Mouse (Mus musculus) frontal cortex, postnatal 14 days (tissue): ENCODE results near the gene Snn.
A peak's percentile ranks its signal among the peaks of the same experiment; 100 is the strongest.
"Not testable (repeated sequence)": the region's sequence is repeated elsewhere in the genome, so short reads cannot be mapped to it uniquely, and the experiment has no call there.

ENCODE experiments used
- DNase-seq, 2 experiments: peaks; one replicate each; pipeline ENCODE4 v3.0.0; 2022; ENCODE audit warnings: low spot score in 2 of 2

Snn gene

DNA sequence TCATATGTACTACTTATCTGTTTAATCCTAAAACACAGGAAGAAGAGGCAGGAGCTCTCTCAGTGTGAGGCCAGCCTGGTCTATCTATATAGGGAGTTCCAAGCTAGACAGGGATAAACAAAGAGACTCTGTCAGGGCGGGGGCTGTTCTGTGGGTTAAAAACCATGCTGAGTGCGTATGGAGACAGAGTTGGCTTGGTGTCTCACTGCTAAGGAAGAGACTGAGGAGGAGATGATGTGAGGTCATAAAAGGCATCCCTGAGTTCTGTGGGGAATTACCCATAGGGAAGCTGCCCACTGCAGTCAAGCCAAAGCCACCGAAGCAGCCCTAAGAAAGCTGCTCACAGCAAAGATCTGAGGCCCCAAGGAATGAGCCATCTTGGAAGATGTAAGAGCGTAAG lies at the start of gene Snn:
Gene Snn, plus strand, starts transcription at position 301 of the 400 bp plus-strand sequence.
- no peak for DNase-seq

DNA sequence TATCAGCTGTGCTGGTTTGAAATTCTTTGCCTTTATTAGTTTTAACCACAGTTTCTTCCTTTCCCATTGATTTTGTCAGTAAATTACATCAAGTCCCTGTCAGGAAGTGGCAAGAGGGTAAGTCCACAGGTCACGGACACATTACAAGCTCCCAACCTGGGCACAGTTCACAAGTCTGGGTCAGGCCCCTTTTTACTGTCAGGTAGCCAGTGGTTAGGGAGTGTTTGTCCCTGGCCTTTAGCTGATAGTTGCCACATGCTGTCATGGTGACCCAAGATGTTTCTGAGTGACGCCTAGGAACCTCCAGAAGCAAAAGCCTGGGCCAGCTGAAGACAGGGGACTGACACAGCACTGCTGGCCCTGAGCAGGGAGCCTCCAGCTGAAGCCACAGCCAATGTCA lies 49.5 kb upstream of the Snn start:
- DNase-seq, result no peak

DNA sequence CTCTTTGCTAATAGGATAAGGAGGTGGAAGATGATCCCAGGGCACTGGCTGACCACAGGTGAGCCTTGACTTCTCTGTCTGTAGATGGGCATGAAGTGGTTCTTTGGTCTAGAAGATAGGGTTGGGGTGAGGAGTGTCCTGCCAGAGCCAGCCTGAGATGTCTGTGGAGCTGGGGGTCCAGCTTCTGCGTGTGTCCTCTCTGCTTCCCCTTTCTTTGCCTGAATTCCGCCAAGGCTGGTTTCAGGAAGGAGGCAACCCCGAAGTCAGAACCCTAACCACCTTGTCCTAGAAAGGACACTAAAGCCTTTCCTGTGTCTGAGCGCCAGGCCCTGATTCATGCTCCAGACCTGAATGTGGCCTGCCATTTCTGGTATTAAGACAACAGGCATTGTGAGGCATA lies 48.8 kb upstream of the Snn start:
- DNase-seq, result no peak

DNA sequence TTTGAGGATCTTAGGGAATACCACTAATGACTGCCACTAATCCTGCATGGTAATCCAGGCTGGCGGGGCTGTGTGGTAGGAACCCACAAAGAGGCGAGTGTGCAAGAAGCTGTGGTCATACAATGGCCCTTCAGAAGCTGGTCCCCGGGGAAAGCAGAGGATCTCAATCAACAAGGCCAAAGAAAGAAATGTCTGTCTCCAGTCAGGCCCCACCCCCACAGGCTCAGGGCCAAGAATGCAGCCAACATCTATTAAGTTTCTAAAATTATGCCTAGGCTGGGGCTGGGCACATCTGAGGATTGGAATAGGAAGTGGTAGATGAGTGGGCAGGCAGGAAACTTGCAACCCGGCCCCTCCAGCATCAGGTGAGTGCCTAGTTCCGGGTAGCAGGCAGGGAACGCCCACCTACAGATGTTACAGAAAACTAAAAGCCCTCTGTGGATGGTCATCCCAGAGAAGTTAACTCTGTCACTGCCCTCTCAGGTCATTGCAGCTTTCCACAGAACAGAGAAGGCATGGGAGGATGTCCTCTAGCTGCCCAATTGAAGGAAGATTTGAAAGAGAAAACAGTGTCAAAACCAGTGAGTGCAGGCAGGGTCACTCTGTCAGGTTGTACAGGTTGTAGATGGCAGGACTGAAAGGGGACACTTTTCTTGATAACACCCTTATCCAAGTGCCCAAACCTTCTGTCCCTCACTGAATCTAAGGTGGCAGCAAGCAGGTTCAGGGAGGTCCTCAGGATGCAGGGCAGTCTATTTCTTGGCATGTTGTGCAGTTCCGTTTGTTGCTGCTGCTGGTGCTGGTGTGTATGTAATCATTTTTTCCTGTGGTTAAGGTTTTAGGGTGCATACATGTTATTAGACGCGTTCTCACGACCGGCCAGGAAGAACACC lies 47.9 kb upstream of the Snn start:
- peak; percentile 44 to 63 for DNase-seq

DNA sequence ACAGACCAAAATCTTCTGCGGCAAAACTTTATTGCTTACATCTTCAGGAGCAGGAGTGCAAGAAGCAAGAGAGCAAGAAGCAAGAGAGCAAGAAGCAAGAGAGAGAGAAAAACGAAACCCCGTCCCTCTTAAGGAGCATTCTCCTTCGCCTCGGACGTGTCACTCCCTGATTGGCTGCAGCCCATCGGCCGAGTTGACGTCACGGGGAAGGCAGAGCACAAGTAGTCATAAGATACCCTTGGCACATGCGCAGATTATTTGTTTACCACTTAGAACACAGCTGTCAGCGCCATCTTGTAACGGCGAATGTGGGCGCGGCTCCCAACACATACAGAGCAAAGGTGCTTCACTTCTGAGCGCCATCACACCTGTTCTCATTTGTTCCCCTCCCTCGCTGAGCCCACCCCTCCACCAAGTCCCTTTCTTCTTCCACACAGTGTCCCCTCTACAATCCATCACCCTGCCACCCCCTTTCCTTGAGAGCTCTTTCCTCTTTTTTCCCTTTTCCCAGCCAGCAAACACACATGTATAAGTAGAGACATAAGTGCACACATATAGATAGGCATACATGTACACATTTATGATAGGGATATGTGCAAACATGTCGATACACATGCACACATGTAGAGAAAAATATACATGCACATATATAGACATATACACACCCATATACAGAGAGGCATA lies 47.1 kb upstream of the Snn start:
- not testable (repeated sequence) for DNase-seq

DNA sequence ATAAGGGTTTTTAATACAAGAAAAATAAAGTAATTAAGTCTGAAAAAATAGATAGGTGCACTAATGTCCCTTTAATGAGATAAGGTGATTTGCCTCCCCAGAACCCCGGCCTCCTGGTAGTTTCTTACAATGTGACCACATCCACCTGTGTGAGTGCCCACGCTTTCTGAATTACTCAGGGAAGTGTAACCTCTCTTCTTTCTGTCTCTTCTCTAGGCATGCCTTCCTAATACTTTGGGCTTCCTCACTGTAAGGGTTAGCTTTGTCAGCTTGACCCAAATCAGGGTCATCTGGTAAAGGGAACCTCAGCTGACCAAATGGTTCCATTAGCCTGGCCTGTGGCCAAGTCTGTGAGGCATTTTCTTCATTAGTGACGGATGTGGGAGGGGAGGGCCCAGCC lies 46.3 kb upstream of the Snn start:
- DNase-seq, result no peak

DNA sequence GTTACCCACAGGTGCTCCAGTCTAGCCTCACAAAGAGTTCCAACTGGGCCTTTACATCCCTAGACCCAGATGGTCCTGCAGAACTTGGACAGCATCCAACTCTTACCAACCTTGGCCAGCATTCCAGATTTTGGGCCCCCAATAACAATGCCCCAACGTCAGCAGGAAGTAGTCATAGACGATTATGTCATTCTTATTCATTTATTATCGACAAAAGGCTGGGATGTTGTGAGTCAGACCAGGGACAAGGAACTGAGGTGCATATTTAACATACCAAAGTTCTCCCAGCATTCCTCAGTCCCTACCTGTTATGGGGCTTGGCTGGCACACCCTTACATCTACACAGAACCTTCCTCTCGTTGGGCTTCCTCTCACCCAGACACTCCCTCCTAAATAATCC lies 44.4 kb upstream of the Snn start:
- DNase-seq, result no peak

DNA sequence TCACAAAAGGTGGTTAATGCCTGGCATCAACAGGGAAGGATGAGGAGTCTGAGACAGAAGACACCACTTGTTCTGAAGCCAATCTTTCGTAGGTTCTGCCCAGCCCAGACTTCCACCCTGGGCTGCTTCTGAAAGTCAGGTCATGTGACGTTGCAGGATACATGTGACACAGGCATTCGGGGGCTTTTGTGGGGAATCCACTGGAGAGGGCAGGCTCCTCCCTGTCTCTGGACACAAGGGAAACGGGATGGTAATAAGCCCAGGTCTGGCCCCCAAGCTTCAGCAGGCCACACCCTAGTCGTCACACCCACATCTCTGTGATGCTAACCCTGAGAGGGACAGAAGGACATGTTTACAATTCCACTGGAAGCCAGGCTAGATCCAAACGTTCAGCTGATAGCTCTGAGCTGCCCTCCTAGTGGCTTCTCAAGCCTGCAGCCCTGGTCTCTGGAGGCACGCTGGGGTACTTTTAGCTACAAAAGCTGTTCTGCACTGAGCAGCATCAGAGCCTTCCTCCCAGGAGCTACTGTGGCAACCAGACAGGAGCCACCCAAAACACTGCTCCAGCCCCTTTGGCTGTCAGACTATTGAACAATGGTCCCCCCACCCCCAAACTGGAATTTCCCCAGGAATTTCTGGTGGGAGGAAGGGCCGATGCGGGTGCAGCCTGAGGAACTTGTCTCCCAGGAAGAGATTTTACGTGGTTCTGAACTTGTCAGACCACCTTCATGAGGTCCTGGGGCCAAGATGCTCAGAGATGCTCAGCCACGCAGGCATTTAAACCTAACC lies 42.7 kb upstream of the Snn start:
- DNase-seq, result no peak

DNA sequence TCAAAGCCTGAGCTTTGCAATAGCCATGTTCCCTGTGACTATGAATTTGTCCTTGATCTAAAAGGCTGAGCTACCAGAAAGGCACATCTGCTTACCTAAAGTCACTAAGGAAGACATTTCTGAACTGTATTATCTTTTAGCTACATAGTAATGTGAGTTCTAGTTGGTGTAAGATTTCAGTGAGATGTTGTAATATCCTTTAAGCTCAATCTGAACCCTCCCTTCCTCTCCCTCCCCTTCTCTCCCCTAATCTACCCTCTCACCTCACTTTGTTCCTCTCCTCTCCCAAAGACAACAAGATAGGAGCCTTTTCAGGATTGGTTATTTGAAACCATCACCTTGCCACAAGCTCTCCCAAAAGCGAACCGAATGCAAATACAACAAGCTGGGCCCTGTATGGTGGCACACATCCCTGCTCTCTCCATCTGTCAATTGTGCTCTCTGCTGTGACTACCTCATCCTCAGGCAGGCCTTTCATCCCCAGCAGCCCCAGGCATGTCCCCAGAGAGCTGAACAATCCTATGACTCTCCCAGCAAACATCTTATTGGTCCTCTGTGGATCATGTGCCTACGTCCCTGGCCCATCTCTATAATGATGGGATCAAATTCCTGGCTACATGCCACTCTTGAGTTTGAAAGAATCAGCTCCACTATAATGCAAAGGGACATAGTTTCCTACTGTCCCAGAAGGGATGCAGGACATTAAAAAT lies 39.2 kb upstream of the Snn start:
- DNase-seq, result no peak

DNA sequence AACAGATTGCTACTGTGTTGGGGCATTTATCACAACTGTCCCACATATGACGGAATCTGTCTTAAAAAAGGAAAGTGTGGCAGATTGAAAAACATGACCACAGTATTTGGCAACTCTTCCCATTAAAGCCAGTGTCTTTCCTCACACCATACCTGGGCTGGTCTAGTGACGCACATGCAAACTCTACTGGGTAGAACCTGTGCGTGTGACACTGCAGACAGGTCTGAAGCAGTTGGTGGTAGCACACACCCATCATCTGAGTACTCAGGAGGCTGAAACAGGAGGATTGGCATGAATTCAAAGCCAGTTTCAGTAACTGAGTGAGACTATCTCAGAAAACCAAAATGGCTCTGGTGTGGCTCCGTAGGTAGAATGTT lies 38.6 kb upstream of the Snn start:
- DNase-seq, result no peak

DNA sequence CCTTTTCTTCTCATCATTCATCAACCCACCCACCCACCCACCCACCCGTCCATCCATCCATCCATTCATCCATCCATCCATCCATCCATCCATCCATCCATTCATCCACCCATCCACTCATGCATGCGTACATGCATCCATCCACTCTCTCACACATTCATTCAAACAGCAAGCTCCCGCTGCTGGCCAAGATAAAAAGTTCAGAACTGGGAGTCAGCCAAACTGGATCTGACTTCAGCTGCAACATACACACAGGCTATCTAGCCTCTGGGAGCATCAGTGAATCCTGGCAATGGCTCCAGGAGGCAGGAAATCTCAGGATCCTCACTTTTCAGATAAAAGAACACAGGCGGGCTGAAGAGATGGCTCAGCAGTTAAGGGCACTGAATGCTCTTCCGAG lies 37.1 kb upstream of the Snn start:
- no peak for DNase-seq

DNA sequence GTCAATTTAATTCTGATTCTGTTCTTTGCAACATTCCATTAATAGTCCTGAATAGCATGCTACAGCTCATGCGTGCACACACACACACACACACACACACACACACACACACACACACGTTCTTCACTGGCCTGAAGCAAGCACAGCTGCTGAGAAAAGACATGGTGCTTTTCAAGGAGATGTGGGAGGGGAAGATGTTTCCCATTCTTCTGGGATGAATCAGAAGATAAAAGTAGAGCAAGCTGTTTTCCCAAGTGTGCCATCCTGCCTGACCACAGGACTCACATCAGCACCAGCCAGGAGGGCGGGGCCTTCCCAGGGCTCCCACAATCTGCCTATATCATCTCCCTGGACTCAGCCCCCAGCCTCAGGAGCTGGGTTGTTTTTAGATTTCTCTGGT lies 35.9 kb upstream of the Snn start:
- DNase-seq, result no peak

DNA sequence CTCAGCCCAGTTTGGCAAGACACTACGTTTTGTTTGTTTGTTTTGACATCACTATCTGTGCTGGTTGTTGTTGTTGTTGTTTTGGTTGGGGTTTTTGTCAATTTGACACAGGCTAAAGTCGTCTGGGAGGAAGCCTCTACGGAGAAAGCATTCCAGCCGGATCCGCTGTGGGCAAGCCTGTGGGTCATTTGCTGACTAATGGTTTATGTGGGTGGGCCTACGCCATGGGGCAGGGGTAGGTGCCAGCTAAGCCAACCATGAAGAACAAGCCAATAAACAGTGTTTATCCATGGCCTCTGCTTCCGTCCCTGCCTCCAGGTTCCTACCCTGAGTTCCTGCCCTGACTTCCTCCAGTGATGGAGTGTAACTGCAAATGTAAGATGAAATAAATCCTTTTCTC lies 32.5 kb upstream of the Snn start:
- DNase-seq, result no peak

DNA sequence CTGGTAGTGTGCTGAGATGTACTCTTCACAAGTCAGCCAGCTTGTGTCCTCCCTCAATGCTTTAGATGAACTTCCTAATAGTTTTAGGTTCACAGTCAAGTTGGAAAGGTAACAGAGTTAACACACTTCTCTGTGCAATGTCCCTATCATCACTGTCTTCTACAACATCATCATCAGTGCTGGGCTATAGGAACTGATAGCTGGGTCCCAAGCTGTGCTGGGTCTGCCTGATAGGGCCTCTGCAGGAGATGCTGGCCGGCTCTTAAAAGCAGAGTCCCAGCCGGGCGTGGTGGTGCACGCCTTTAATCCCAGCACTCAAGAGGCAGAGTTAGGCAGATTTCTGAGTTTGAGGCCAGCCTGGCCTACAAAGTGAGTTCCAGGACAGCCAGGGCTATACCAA lies 29.9 kb upstream of the Snn start:
- DNase-seq, result no peak

DNA sequence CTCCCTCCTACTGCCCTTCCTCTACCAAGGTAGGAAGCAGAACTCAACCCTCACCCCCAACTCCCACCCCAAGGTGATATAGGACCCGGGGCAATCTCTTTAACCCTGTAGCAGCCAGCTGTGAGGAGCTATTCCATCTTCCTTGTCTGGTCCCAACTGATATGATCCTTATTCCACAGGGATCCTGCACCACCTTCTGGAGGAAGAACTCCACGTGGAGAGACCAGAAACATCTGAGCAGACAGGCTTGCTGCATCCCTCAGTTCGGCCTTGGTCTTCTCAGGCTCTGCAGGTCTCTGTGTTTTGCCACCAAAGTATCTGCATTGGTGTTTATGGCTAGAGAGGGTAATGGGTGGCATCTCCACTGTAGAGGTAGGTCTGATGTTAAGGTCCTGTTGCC lies 29.4 kb upstream of the Snn start:
- no peak for DNase-seq

DNA sequence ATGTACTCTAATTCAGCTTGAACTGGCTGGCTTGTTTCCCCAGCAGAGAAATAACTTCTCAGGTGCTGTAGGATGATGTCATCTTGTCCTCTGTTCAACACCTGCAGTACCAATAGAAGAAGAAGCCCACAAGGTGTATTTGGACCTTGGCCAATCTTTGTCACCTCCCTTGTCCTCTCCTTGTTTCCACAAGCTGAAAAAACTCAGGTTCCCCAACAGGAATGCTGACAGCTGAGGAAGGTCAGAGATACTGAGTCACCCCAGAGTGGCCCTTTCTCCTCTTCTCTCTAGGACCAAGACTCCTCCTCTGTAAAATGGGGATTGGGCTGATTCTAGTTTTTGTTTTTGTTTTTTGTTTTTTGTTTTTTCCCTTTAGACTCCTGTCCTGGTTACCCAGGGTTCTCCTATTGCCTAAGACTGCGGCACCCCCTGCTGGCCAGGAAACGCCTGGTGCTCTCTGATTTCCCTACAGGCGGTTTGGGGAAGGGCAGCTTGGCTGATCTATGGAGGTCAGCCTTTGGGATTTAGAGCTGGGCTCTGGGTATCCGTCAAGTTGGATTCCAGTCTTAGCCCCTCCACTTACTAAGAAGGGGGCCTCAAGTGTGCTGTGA lies 26.4 kb upstream of the Snn start:
- peak; percentile 56 to 76 for DNase-seq

DNA sequence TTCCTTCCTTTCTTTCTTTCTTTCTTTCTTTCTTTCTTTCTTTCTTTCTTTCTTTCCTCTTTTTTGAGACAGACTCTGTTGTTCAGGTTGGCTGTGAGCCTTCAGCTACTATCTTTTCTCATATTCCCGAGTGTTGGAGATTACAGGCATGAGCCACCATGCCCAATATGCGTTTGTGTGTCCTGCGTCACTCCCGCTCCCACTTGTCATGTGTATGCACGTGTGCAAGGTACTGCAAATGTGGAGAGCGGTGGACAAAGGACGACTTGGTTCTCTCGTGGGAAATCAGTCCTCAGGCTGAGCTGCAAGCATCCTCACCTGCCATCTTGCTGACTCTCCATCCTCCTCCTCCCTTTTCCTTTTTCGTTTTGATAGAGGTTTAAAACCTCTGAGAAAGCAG lies 25.5 kb upstream of the Snn start:
- no peak for DNase-seq

DNA sequence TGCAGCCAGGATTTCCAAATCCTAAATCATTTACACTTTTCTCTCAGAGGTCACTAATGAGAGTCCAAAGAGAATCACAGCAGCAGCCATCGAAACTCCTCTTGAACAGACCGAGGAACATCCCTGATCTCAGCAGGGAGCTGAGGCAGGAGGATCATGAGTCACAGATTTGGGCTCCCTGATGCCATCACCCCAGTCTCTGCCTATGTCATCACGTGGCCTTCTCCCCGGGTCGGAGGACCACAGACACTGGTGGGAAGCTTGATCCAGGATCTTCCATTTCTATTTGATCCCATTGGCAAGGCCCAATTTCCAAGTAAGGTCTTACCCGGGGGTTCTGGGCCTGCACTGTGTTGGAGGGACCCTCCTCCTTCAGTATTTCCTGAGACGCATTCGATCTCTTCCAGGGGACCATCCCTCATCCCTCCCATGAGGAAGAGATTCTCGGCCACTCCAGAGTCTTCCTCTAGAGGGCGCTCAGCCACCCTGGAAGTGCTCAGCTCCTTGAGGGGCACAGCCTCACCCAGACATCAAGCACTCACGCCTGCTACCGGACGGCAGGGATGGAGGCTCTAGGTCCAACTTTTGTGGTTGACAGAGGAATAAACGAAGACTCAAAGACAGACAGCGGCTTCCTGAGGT lies 24.8 kb upstream of the Snn start:
- DNase-seq, result peak in 1 of 2 experiments; percentile 72

DNA sequence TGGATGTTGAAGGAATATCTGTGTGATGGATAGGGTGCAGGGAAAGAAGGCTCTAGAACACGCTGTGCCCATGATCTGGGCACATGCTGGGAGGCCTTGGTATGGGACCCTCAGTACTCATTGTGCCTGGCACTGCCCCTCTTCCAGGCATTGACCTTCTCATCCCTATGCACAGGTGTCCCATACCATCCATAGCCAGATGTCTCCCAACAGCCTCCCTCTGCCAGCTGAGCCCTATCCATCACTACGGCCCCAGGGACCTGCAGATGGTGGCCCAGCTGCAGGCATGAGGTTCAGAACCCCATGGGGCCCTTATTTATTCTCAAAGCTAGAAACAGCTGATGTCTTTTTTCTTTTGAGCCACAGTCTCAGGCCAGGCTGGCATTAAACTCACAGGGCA lies 20.1 kb upstream of the Snn start:
- no peak for DNase-seq

DNA sequence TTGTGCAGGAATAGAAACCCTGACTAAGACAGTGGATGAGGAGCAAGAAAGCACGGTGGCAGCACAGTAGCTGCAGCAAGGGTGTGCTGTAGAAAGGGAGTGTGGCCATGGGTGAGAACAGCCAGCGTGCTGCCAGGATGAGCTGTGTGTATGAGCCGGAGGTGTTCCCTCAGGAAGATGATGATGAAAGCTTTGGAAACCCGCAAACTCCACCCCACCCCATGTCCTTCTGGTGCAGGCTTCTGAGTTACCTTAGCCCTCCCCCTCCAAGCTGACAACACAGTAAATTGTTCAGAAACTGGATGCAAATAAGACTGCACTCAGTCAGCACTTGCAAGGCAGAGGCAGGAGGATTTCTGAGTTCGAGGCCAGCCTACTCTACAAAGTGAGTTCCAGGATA lies 17.5 kb upstream of the Snn start:
- DNase-seq, result no peak

DNA sequence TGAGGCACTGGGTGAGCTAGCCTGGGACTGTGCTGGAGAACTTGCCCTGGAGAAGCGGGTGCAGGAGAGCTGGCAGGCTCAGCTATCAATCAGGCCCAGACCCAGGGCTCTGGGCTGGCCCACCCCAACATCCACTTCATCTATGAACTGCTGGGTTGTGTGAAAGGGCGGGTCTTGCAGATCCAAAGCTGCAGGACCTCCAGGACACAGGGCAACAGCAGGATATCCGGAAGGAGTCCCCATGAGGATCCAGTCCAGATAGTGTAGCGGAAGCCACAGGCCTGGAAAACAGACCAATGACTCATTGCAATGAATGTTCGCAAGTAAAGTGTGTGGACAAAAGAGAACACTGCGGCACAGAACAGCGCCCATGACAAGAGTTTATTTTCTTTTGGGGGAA lies 14.3 kb upstream of the Snn start:
- DNase-seq, result no peak
